Mouse (Mus musculus): ENCODE data around the gene Rad51ap2.

DNA sequence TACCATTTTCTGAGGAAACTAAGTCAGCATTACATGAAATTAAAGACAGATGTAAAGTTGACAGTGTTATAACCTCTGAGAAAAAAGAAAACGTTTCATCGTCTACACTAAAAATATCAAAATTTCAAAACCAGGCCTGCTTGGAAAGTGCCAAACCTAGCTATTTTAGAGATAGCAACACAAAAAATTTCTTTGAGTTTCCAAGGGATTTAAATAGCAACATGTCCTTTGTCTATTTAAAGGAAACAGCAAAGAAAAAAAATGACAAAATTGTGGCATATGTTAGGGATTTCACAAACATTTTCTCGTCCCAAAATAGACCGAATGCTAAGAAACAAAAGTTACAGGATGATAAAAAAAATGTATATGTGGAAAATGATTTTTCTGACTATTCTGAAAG is 753 bp downstream of the Rad51ap2 start:
- TF ChIP-seq EP300 (IDR thresholded peaks at IDR 0.05; ENCODE audit: low read length) (no peak), E2F4 (IDR thresholded peaks at IDR 0.05; ENCODE audit: insufficient replicate concordance, low read depth, low read length) (no peak), CTCF (conservative IDR thresholded peaks at IDR 0.05 in 1 of 2, IDR thresholded peaks at IDR 0.05 in 1 of 2; ENCODE audit: low read depth in 2 of 2, low read length in 2 of 2) (no peak), SMC3 (IDR thresholded peaks at IDR 0.05; ENCODE audit: low read depth, low read length) (no peak), CHD2 (IDR thresholded peaks at IDR 0.05; ENCODE audit: low read length) (no peak), NRF1 (IDR thresholded peaks at IDR 0.05; ENCODE audit: low read depth, low read length) (no peak), BHLHE40 (IDR thresholded peaks at IDR 0.05; ENCODE audit: low read depth, low read length) (no peak), TBP (conservative IDR thresholded peaks at IDR 0.05; ENCODE audit: low read depth, low read length) (no peak), ZNF384 (IDR thresholded peaks at IDR 0.05; ENCODE audit: low read depth, low read length) (no peak), MEF2A (IDR thresholded peaks at IDR 0.05; ENCODE audit: borderline replicate concordance, low read depth, low read length) (no peak), USF1 (IDR thresholded peaks at IDR 0.05; ENCODE audit: low read depth, low read length) (no peak), JUND (conservative IDR thresholded peaks at IDR 0.05; ENCODE audit: low read depth, low read length) (no peak), KAT2A (IDR thresholded peaks at IDR 0.05; ENCODE audit: insufficient replicate concordance, low read length) (no peak)

Data from CH12.LX (cell line).